Mouse (Mus musculus) midbrain, embryonic 13.5 days (tissue): ENCODE measurements around the gene Cnbp. TPM values are rescaled to one million over a fixed set of nuclear protein-coding genes. Genes with fewer than 3 reads are reported as not detected.
A peak's percentile ranks its signal among the peaks of the same experiment; 100 is the strongest.

Source experiments
- ATAC-seq: fragments of 200-750 bp; cut with Nextera tagmentation; 2 replicates; pipeline ENCODE4 v1.8.0; 2017; ENCODE audit warnings: mild to moderate bottlenecking, moderate TSS enrichment, moderate library complexity
- H3K27ac ChIP-seq: fragments of 300-500 bp; sonication (generic); 2 replicates; pipeline ENCODE4 v1.5.1; 2015; ENCODE audit warnings: inconsistent platforms, mild to moderate bottlenecking, moderate library complexity
- H3K27me3 ChIP-seq: fragments of 300-500 bp; sonication (generic); 2 replicates; pipeline ENCODE4 v1.6.1; 2015; ENCODE audit warnings: mild to moderate bottlenecking, inconsistent platforms
- H3K36me3 ChIP-seq: fragments of 300-500 bp; sonication (generic); 2 replicates; pipeline ENCODE4 v1.6.1; 2015; ENCODE audit warnings: mild to moderate bottlenecking, inconsistent platforms
- H3K4me1 ChIP-seq: fragments of 300-500 bp; sonication (generic); replicated peaks from 2 replicates; pipeline ENCODE4 v1.6.1; 2015; ENCODE audit warnings: inconsistent platforms
- H3K4me2 ChIP-seq: fragments of 300-500 bp; sonication (generic); replicated peaks from 2 replicates; pipeline ENCODE4 v1.6.1; 2015; ENCODE audit warnings: moderate library complexity, mild to moderate bottlenecking, inconsistent platforms
- H3K4me3 ChIP-seq: fragments of 300-500 bp; sonication (generic); replicated peaks from 2 replicates; pipeline ENCODE4 v1.5.1; 2015; ENCODE audit warnings: mild to moderate bottlenecking, inconsistent platforms
- H3K9ac ChIP-seq: fragments of 300-500 bp; sonication (generic); replicated peaks from 2 replicates; pipeline ENCODE4 v1.6.1; 2015; ENCODE audit warnings: mild to moderate bottlenecking, inconsistent platforms
- H3K9me3 ChIP-seq: fragments of 300-500 bp; sonication (generic); 2 replicates; pipeline ENCODE4 v1.6.1; 2016; ENCODE audit warnings: mild to moderate bottlenecking, inconsistent platforms
- WGBS: fragments of 180-500 bp; shearing (Covaris S2); methylation state at CpG from one replicate; pipeline ENCODE4 v1.1.7; 2015; 5-methylcytosine and 5-hydroxymethylcytosine counted together
- polyA plus RNA-seq: library from polyadenylated mRNA; unstranded; fragments of >200 nt; fragmentation: Nextera tagmentation; extraction: Ambion mirVana; gene quantifications from 2 replicates; pipeline ENCODE4 v1.2.1, GENCODE M21; 2015

Gene Cnbp
- polyA plus RNA-seq, 1 experiment from 2014 or later: 700 TPM

- WGBS: 87% methylated on average over 2 of the region's 2 CpGs
These were observed 23.1 kb upstream of the Cnbp start for GRCm38 (mm10) chr6:87873963-87874362.

GRCm38 (mm10) chr6:87873104-87873503, 22.2 kb upstream of the Cnbp start:
- H3K36me3 ChIP-seq: no peaks in the 10 kb centered on the region
- no peak for ATAC-seq
- H3K27ac ChIP-seq: no peak overlapping the region
- H3K4me1 ChIP-seq: no peaks in the 10 kb centered on the region
- no peak overlapping the region for H3K4me2 ChIP-seq
- H3K27me3 ChIP-seq: no peaks in the 10 kb centered on the region
- no peaks in the 10 kb centered on the region for H3K9me3 ChIP-seq
- H3K9ac ChIP-seq: no peak overlapping the region
- 76% methylated on average over 1 of the region's 1 CpGs for WGBS
- H3K4me3 ChIP-seq: no peak overlapping the region

More at GRCm38 (mm10) chr6:87873963-87874362, 23.1 kb upstream of the Cnbp start:
- H3K4me3 ChIP-seq: no peak overlapping the region
- H3K27ac ChIP-seq: no peak overlapping the region
- no peaks in the 10 kb centered on the region for H3K27me3 ChIP-seq
- ATAC-seq: no peak
- H3K4me2 ChIP-seq: no peak overlapping the region
- no peak overlapping the region for H3K9ac ChIP-seq
- H3K4me1 ChIP-seq: no peaks in the 10 kb centered on the region
- H3K36me3 ChIP-seq: no peaks in the 10 kb centered on the region
- H3K9me3 ChIP-seq: no peaks in the 10 kb centered on the region

- no peak overlapping the region for H3K27ac ChIP-seq
- no peak for ATAC-seq
- WGBS: 82% methylated on average over 7 of the region's 7 CpGs
- no peak overlapping the region for H3K9ac ChIP-seq
- no peaks in the 10 kb centered on the region for H3K27me3 ChIP-seq
- H3K9me3 ChIP-seq: no peaks in the 10 kb centered on the region
- no peaks in the 10 kb centered on the region for H3K36me3 ChIP-seq
- H3K4me3 ChIP-seq: no peak overlapping the region
- H3K4me2 ChIP-seq: no peak overlapping the region
- no peaks in the 10 kb centered on the region for H3K4me1 ChIP-seq
These were observed 20.3 kb upstream of the Cnbp start for GRCm38 (mm10) chr6:87871240-87871639.

- Histone ChIP-seq H3K4me3 (no peak overlapping the region), H3K4me1 (no peaks in the 10 kb centered on the region), H3K4me2 (no peak overlapping the region), H3K9me3 (no peaks in the 10 kb centered on the region), H3K27ac (no peak overlapping the region), H3K9ac (no peak overlapping the region), H3K36me3 (no peaks in the 10 kb centered on the region), H3K27me3 (no peaks in the 10 kb centered on the region)
- ATAC-seq: no peak
- 81% methylated on average over 1 of the region's 1 CpGs for WGBS
These were observed 19.5 kb upstream of the Cnbp start for GRCm38 (mm10) chr6:87870440-87870839.

GRCm38 (mm10) chr6:87868871-87869506, 18.1 kb upstream of the Cnbp start:
- no peaks in the 10 kb centered on the region for H3K9me3 ChIP-seq
- 82% methylated on average over 9 of the region's 9 CpGs for WGBS
- H3K4me2 ChIP-seq: no peak overlapping the region
- no peaks in the 10 kb centered on the region for H3K36me3 ChIP-seq
- H3K4me1 ChIP-seq: no peaks in the 10 kb centered on the region
- H3K27ac ChIP-seq: no peak overlapping the region
- no peak overlapping the region for H3K4me3 ChIP-seq
- H3K9ac ChIP-seq: no peak overlapping the region
- ATAC-seq: no peak
- H3K27me3 ChIP-seq: no peaks in the 10 kb centered on the region

- 83% methylated on average over 2 of the region's 2 CpGs for WGBS
- Histone ChIP-seq H3K4me3 (no peak overlapping the region), H3K27ac (no peak overlapping the region), H3K4me1 (no peaks in the 10 kb centered on the region), H3K27me3 (no peaks in the 10 kb centered on the region), H3K9me3 (no peaks in the 10 kb centered on the region), H3K9ac (no peak overlapping the region), H3K36me3 (no peaks in the 10 kb centered on the region), H3K4me2 (no peak overlapping the region)
- ATAC-seq: no peak
These were observed 16.4 kb upstream of the Cnbp start for GRCm38 (mm10) chr6:87867256-87867655.

- Histone ChIP-seq H3K27ac (no peak overlapping the region), H3K27me3 (no peaks in the 10 kb centered on the region), H3K4me1 (no peaks in the 10 kb centered on the region), H3K4me3 (no peak overlapping the region), H3K9me3 (no peaks in the 10 kb centered on the region), H3K9ac (no peak overlapping the region), H3K36me3 (no peaks in the 10 kb centered on the region), H3K4me2 (no peak overlapping the region)
- WGBS: 88% methylated on average over 6 of the region's 6 CpGs
- ATAC-seq: no peak
These were observed 15.3 kb upstream of the Cnbp start for GRCm38 (mm10) chr6:87866211-87866610.

- no peak overlapping the region for H3K4me3 ChIP-seq
- no peak overlapping the region for H3K27ac ChIP-seq
- no peaks in the 10 kb centered on the region for H3K9me3 ChIP-seq
- no peaks in the 10 kb centered on the region for H3K4me1 ChIP-seq
- no peaks in the 10 kb centered on the region for H3K36me3 ChIP-seq
- H3K9ac ChIP-seq: no peak overlapping the region
- WGBS: 60% methylated on average over 1 of the region's 1 CpGs
- H3K27me3 ChIP-seq: no peaks in the 10 kb centered on the region
- no peak overlapping the region for H3K4me2 ChIP-seq
- ATAC-seq: no peak
These were observed 6.2 kb upstream of the Cnbp start for GRCm38 (mm10) chr6:87857071-87857470.

GRCm38 (mm10) chr6:87853446-87853845, 2.5 kb upstream of the Cnbp start:
- H3K36me3 ChIP-seq: 0 out of 2 replicates have a peak, but pooled peaks cover under 1% of the 10 kb centered on the region
- H3K27ac ChIP-seq: no peak overlapping the region
- H3K4me3 ChIP-seq: no peak overlapping the region
- WGBS: 86% methylated on average over 4 of the region's 4 CpGs
- H3K4me1 ChIP-seq: peaks cover 19% of the 10 kb centered on the region
- H3K4me2 ChIP-seq: no peak overlapping the region
- ATAC-seq: no peak
- no peaks in the 10 kb centered on the region for H3K27me3 ChIP-seq
- no peak overlapping the region for H3K9ac ChIP-seq
- H3K9me3 ChIP-seq: no peaks in the 10 kb centered on the region

- Histone ChIP-seq H3K4me1 (peaks cover 35% of the 10 kb centered on the region), H3K4me2 (no peak overlapping the region; the same call in 1 of the 2 replicates), H3K9ac (no peak overlapping the region), H3K4me3 (no peak overlapping the region), H3K27me3 (no peaks in the 10 kb centered on the region), H3K9me3 (no peaks in the 10 kb centered on the region), H3K27ac (no peak overlapping the region), H3K36me3 (peaks cover 5% of the 10 kb centered on the region; the same call in 1 of the 2 replicates)
- no peak for ATAC-seq
- WGBS: 82% methylated on average over 6 of the region's 6 CpGs
These were observed 965 bp upstream of the Cnbp start for GRCm38 (mm10) chr6:87851871-87852270.

GRCm38 (mm10) chr6:87850155-87850899, 579 bp downstream of the Cnbp start:
- H3K4me2 ChIP-seq: peak overlapping the region; percentile 88
- peaks cover 8% of the 10 kb centered on the region for H3K36me3 ChIP-seq
- H3K4me3 ChIP-seq: peak overlapping the region; percentile 99
- ATAC-seq: peak; percentile 89
- no peaks in the 10 kb centered on the region for H3K9me3 ChIP-seq
- H3K27ac ChIP-seq: peak overlapping the region; percentile 93
- no peaks in the 10 kb centered on the region for H3K27me3 ChIP-seq
- peaks cover 38% of the 10 kb centered on the region for H3K4me1 ChIP-seq
- peak overlapping the region; percentile 98 for H3K9ac ChIP-seq
- under 1% methylated on average over 73 of the region's 73 CpGs for WGBS

GRCm38 (mm10) chr6:87849780-87850154, 1.1 kb downstream of the Cnbp start:
- H3K4me1 ChIP-seq: peaks cover 38% of the 10 kb centered on the region
- H3K9ac ChIP-seq: peak overlapping the region; percentile 98
- no peaks in the 10 kb centered on the region for H3K9me3 ChIP-seq
- peak overlapping the region; percentile 88 for H3K4me2 ChIP-seq
- ATAC-seq: no peak
- peak overlapping the region; percentile 99 for H3K4me3 ChIP-seq
- no peak overlapping the region for H3K27ac ChIP-seq
- WGBS: 0% methylated on average over 8 of the region's 8 CpGs
- H3K27me3 ChIP-seq: no peaks in the 10 kb centered on the region
- H3K36me3 ChIP-seq: peaks cover 13% of the 10 kb centered on the region
